In the genomic region with DNA sequence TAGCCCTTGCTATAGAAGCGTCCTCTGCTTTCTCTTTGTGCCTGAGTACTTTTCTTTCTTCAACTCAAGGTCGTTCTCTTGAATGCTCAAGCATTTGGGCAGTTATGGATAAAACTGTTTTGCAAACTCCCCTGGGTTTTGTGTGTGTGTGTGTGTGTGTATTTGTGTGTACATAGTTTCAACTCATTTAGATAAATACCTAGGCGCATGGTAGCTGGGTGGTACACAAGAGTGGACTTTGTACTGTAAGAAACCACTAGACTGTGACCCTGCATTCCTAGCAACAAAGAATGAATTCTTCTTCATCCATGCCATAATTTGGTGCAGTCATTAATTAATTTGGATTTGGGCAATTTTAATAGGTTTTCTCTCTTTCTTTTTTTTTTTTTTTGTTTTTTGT, we compare ENCODE assay signal across 10 mouse cellular contexts. TPM values are rescaled to one million over a fixed set of nuclear protein-coding genes. Genes with fewer than 3 reads are reported as not detected.
DNase-seq lines count a peak whose midpoint lies in the region; ATAC-seq and TF ChIP-seq lines count a peak whose summit lies in the region.
"Had no signal": no experiment of that assay in that cellular context is flagged by ENCODE, and none has a peak within 500 bp of the region (broad histone marks: within the 10 kb centered on the region; RNA-seq: fewer than 3 reads in every experiment).

No protein-coding gene starts in this region.

- H3K9me3 ChIP-seq in forebrain, embryonic 12.5 days, result peaks cover 5% of the 10 kb centered on the region
- H3K9me3 ChIP-seq in forebrain, embryonic 11.5 days (ENCODE audit: control insufficient read depth, low read length), result no peaks in the 10 kb centered on the region; the same call in 1 of the 2 replicates
- no peaks in the 10 kb centered on the region for H3K9me3 ChIP-seq in lung, embryonic 14.5 days (ENCODE audit: low read depth, low read length)
- no peaks in the 10 kb centered on the region for H3K9me3 ChIP-seq in intestine, postnatal 0 days (ENCODE audit: control insufficient read depth)

- peaks cover 26% of the 10 kb centered on the region for H3K79me2 ChIP-seq in myocyte (ENCODE audit: control insufficient read depth, insufficient read depth)

- H3ac ChIP-seq in myocyte (ENCODE audit: control insufficient read depth, insufficient read length), result no peak overlapping the region

- TF ChIP-seq CTCF in lung, embryonic 14.5 days (IDR thresholded peaks at IDR 0.05; ENCODE audit: low read depth), result no peak
- no peak for TF ChIP-seq CTCF in intestine, postnatal 0 days (IDR thresholded peaks at IDR 0.05; ENCODE audit: low read depth)

- TF ChIP-seq POLR2A in myocyte (IDR thresholded peaks at IDR 0.05; ENCODE audit: insufficient read length, low read depth), result no peak

- 0 out of 2 replicates have a peak, but pooled peaks cover 5% of the 10 kb centered on the region for H3K36me3 ChIP-seq in forebrain, embryonic 12.5 days (replicated peaks)
- H3K36me3 ChIP-seq in forebrain, embryonic 11.5 days (ENCODE audit: control insufficient read depth, insufficient read depth, low read length), result no peaks in the 10 kb centered on the region
- H3K36me3 ChIP-seq in lung, embryonic 14.5 days (ENCODE audit: insufficient read depth), result no peaks in the 10 kb centered on the region
- no peaks in the 10 kb centered on the region for H3K36me3 ChIP-seq in intestine, postnatal 0 days (ENCODE audit: control insufficient read depth, insufficient read depth)
- no peaks in the 10 kb centered on the region for H3K36me3 ChIP-seq in myocyte (ENCODE audit: control insufficient read depth, insufficient read depth)

- no peak overlapping the region for H3K27ac ChIP-seq in forebrain, embryonic 12.5 days
- H3K27ac ChIP-seq in forebrain, embryonic 11.5 days (ENCODE audit: low read depth, low read length), result no peak overlapping the region
- no peak overlapping the region for H3K27ac ChIP-seq in lung, embryonic 14.5 days (ENCODE audit: low read depth)
- H3K27ac ChIP-seq in intestine, postnatal 0 days (ENCODE audit: low read depth, low read length), result no peak overlapping the region

- 91% methylated on average over 3 of the region's 3 CpGs for WGBS in forebrain, embryonic 12.5 days
- 86% methylated on average over 3 of the region's 3 CpGs for WGBS in forebrain, embryonic 11.5 days
- 85% methylated on average over 3 of the region's 3 CpGs for WGBS in lung, embryonic 14.5 days
- WGBS in intestine, postnatal 0 days, result 43% methylated on average over 3 of the region's 3 CpGs

- H3K4me3 ChIP-seq in forebrain, embryonic 12.5 days (replicated peaks), result no peak overlapping the region
- H3K4me3 ChIP-seq in forebrain, embryonic 11.5 days (ENCODE audit: low read depth, low read length), result no peak overlapping the region
- H3K4me3 ChIP-seq in lung, embryonic 14.5 days (ENCODE audit: low read depth, low read length), result no peak overlapping the region
- H3K4me3 ChIP-seq in intestine, postnatal 0 days (ENCODE audit: low read depth, low read length), result peak overlapping the region; percentile 99
- peak overlapping the region; percentile 88 for H3K4me3 ChIP-seq in myocyte

- no peak for DNase-seq in forebrain, embryonic 11.5 days (ENCODE audit: low spot score)
- DNase-seq in lung, embryonic 14.5 days, result no peak
- DNase-seq in lung, adult 18-20 months, result no peak
- DNase-seq in adrenal gland, postnatal 14 days, result no peak
- DNase-seq in left cerebral cortex, adult 11 months (ENCODE audit: low spot score), result no peak
- DNase-seq: cerebellum, adult 8-10 months; right cerebral cortex, postnatal 14 days had no signal

- no peaks in the 10 kb centered on the region for H3K27me3 ChIP-seq in forebrain, embryonic 12.5 days
- H3K27me3 ChIP-seq in forebrain, embryonic 11.5 days (ENCODE audit: control insufficient read depth, insufficient read depth, low read length), result no peaks in the 10 kb centered on the region
- no peaks in the 10 kb centered on the region for H3K27me3 ChIP-seq in lung, embryonic 14.5 days (ENCODE audit: insufficient read depth, low read length)
- H3K27me3 ChIP-seq in intestine, postnatal 0 days (replicated peaks; ENCODE audit: control insufficient read depth, insufficient read depth, low read length), result no peaks in the 10 kb centered on the region
- no peaks in the 10 kb centered on the region for H3K27me3 ChIP-seq in myocyte (ENCODE audit: control insufficient read depth, insufficient read depth, insufficient read length)

- H3K4me1 ChIP-seq in forebrain, embryonic 12.5 days, result peaks cover 10% of the 10 kb centered on the region
- H3K4me1 ChIP-seq in forebrain, embryonic 11.5 days (replicated peaks; ENCODE audit: control insufficient read depth, insufficient read depth, low read length), result no peaks in the 10 kb centered on the region
- no peaks in the 10 kb centered on the region for H3K4me1 ChIP-seq in lung, embryonic 14.5 days (ENCODE audit: insufficient read depth)
- H3K4me1 ChIP-seq in intestine, postnatal 0 days (replicated peaks; ENCODE audit: control insufficient read depth, insufficient read depth, low read length), result no peaks in the 10 kb centered on the region

- no peak overlapping the region for H3K9ac ChIP-seq in forebrain, embryonic 12.5 days
- no peak overlapping the region for H3K9ac ChIP-seq in forebrain, embryonic 11.5 days (ENCODE audit: low read length)
- no peak overlapping the region for H3K9ac ChIP-seq in lung, embryonic 14.5 days
- no peak overlapping the region for H3K9ac ChIP-seq in intestine, postnatal 0 days (ENCODE audit: low read depth, low read length)

- ATAC-seq in forebrain, embryonic 12.5 days (ENCODE audit: low FRiP score), result no peak
- no peak for ATAC-seq in forebrain, embryonic 11.5 days (replicated peaks; ENCODE audit: low FRiP score)
- ATAC-seq in lung, embryonic 14.5 days (ENCODE audit: insufficient read depth), result no peak
- no peak for ATAC-seq in intestine, postnatal 0 days

- peak overlapping the region; percentile 76; the same call in 1 of the 2 replicates for H3K4me2 ChIP-seq in forebrain, embryonic 12.5 days
- H3K4me2 ChIP-seq in forebrain, embryonic 11.5 days (ENCODE audit: low read depth, low read length, severe bottlenecking), result no peak overlapping the region
- H3K4me2 ChIP-seq in lung, embryonic 14.5 days, result peak overlapping the region; percentile 73
- H3K4me2 ChIP-seq in intestine, postnatal 0 days (replicated peaks; ENCODE audit: low read depth), result peak overlapping the region; percentile 67
- H3K4me2 ChIP-seq in myocyte (ENCODE audit: low read depth), result peak overlapping the region; percentile 93

TF ChIP-seq in myocyte, 11 proteins besides CTCF, POLR2A, EP300 and RAD21:
- TF ChIP-seq TCF3 (IDR thresholded peaks at IDR 0.05; ENCODE audit: insufficient read length, low read depth) (no peak), TCF12 (IDR thresholded peaks at IDR 0.05; ENCODE audit: insufficient read depth, poor library complexity, severe bottlenecking) (no peak), REST (IDR thresholded peaks at IDR 0.05; ENCODE audit: insufficient read depth, insufficient read length) (no peak), POLR2AphosphoS2 (IDR thresholded peaks at IDR 0.05; ENCODE audit: insufficient read length, low read depth) (no peak), MYOD1 (IDR thresholded peaks at IDR 0.05; ENCODE audit: control insufficient read depth in 1 of 3, insufficient read length in 2 of 3, low read depth in 2 of 3) (no peak), MAX (IDR thresholded peaks at IDR 0.05; ENCODE audit: low read depth) (no peak), CEBPB (IDR thresholded peaks at IDR 0.05; ENCODE audit: insufficient read depth, poor library complexity, severe bottlenecking) (no peak), MYOG (IDR thresholded peaks at IDR 0.05; ENCODE audit: control insufficient read depth in 1 of 3, insufficient read depth in 1 of 3, insufficient read length in 2 of 3, low read depth in 2 of 3) (no peak), SRF (IDR thresholded peaks at IDR 0.05; ENCODE audit: control insufficient read depth, insufficient read length, low read depth) (no peak), USF1 (IDR thresholded peaks at IDR 0.05; ENCODE audit: low read depth) (no peak), E2F4 (IDR thresholded peaks at IDR 0.05; ENCODE audit: insufficient read depth) (no peak)

RNA-seq across cellular contexts. Expression of a gene that starts 8.2 kb away (rescaled TPM):
- 0.38 and 0.51 TPM in 2 replicates for polyA plus RNA-seq in forebrain, embryonic 12.5 days (2016; fragmentation: Nextera tagmentation; extraction: Ambion mirVana)
- polyA plus RNA-seq in forebrain, embryonic 11.5 days (2014; fragmentation: Nextera tagmentation; extraction: Ambion mirVana), result 0.33 and 0.49 TPM in 2 replicates
- 0.70 and 1.2 TPM in 2 replicates for polyA plus RNA-seq in lung, embryonic 14.5 days (2014; fragmentation: Nextera tagmentation; extraction: Ambion mirVana)
- 0.81 and 0.95 TPM in 2 replicates for polyA plus RNA-seq in intestine, postnatal 0 days (2015; fragmentation: Nextera tagmentation; extraction: Ambion mirVana)
- polyA plus RNA-seq in myocyte (2012; fragmentation: generic; extraction: Trizol), result 0.26 TPM
- total RNA-seq in adrenal gland, postnatal 14 days (2021), result 3.3 and 6.5 TPM in 2 replicates

RNA-seq across cellular contexts. Expression of a gene that starts 8.7 kb away (rescaled TPM):
- polyA plus RNA-seq in forebrain, embryonic 12.5 days (2016; fragmentation: Nextera tagmentation; extraction: Ambion mirVana), result 61.6 and 66.9 TPM in 2 replicates
- 74.0 and 77.6 TPM in 2 replicates for polyA plus RNA-seq in forebrain, embryonic 11.5 days (2014; fragmentation: Nextera tagmentation; extraction: Ambion mirVana)
- polyA plus RNA-seq in lung, embryonic 14.5 days (2014; fragmentation: Nextera tagmentation; extraction: Ambion mirVana), result 87.1 and 89.0 TPM in 2 replicates
- polyA plus RNA-seq in intestine, postnatal 0 days (2015; fragmentation: Nextera tagmentation; extraction: Ambion mirVana), result 241 and 243 TPM in 2 replicates
- polyA plus RNA-seq in myocyte (2012; fragmentation: generic; extraction: Trizol), result 229 TPM
- 114 and 117 TPM in 2 replicates for total RNA-seq in adrenal gland, postnatal 14 days (2021)

RNA-seq across cellular contexts. Expression of a gene that starts 16.8 kb away (rescaled TPM):
- 53.2 and 56.4 TPM in 2 replicates for polyA plus RNA-seq in forebrain, embryonic 12.5 days (2016; fragmentation: Nextera tagmentation; extraction: Ambion mirVana)
- polyA plus RNA-seq in forebrain, embryonic 11.5 days (2014; fragmentation: Nextera tagmentation; extraction: Ambion mirVana), result 57.6 and 59.0 TPM in 2 replicates
- 56.4 and 58.1 TPM in 2 replicates for polyA plus RNA-seq in lung, embryonic 14.5 days (2014; fragmentation: Nextera tagmentation; extraction: Ambion mirVana)
- polyA plus RNA-seq in intestine, postnatal 0 days (2015; fragmentation: Nextera tagmentation; extraction: Ambion mirVana), result 40.6 and 49.3 TPM in 2 replicates
- polyA plus RNA-seq in myocyte (2012; fragmentation: generic; extraction: Trizol), result 28.3 TPM
- total RNA-seq in adrenal gland, postnatal 14 days (2021), result 30.3 and 37.1 TPM in 2 replicates

Comparison
In these comparisons a context has a peak if more than half of its experiments do, and no peak if none do; other contexts are left out.
1. H3K4me3 ChIP-seq: peak in intestine, postnatal 0 days (single experiment) and myocyte (single experiment); none in forebrain, embryonic 12.5 days (single experiment), forebrain, embryonic 11.5 days (single experiment) and lung, embryonic 14.5 days (single experiment).